ENCODE assay signal across 8 mouse cellular contexts in genomic region chr3:89131816-89132215, GRCm38 (mm10). TPM values are rescaled to one million over a fixed set of nuclear protein-coding genes. Genes with fewer than 3 reads are reported as not detected.
DNase-seq lines count a peak whose midpoint lies in the region; ATAC-seq lines count a peak whose summit lies in the region.

No protein-coding gene starts in this region.

- intact Hi-C loops in left cerebral cortex, postnatal 36 days (cut with DNase I) = no loop called here

- peak; percentile 56 for DNase-seq in layer of hippocampus, adult 11-12 months (ENCODE audit: low spot score)
- no peak for DNase-seq in layer of hippocampus, postnatal 10 days (ENCODE audit: low spot score in 2 of 2)
- DNase-seq in left cerebral cortex, postnatal 36 days (ENCODE audit: low spot score in 2 of 2) = peak; percentile 57 to 65
- peak; percentile 71 to 86 for DNase-seq in right cerebral cortex, postnatal 10 days (ENCODE audit: low spot score in 2 of 2)
- DNase-seq in spleen, postnatal 14 days (ENCODE audit: low spot score in 2 of 2) = no peak
- no peak for DNase-seq in kidney, postnatal 10 days
- DNase-seq in kidney, adult 8-10 months = no peak

- peak; percentile 92 for ATAC-seq in frontal cortex, adult (ENCODE audit: low TSS enrichment)

RNA-seq across cellular contexts. Expression of gene Pklr, which starts 4.1 kb away (rescaled TPM):
- under 1 TPM; 0.22 to 0.48 TPM for total RNA-seq in layer of hippocampus, postnatal 10 days (2021)
- not detected for total RNA-seq in left cerebral cortex, postnatal 36 days (2021)

RNA-seq across cellular contexts. Expression of gene Hcn3, which starts 28.2 kb away (rescaled TPM):
- total RNA-seq in layer of hippocampus, postnatal 10 days (2021) = 10 to 100 TPM; 30.9 to 35.1 TPM
- 10 to 100 TPM; 12.9 to 19.1 TPM for total RNA-seq in left cerebral cortex, postnatal 36 days (2021)

RNA-seq across cellular contexts. Expression of gene Fdps, which starts 30.1 kb away (rescaled TPM):
- 100 to 1,000 TPM; 159 to 162 TPM for total RNA-seq in layer of hippocampus, postnatal 10 days (2021)
- 10 to 100 TPM; 79.8 to 94.6 TPM for total RNA-seq in left cerebral cortex, postnatal 36 days (2021)

RNA-seq across cellular contexts. Expression of gene Gm43738, which starts 30.9 kb away (rescaled TPM):
- total RNA-seq in layer of hippocampus, postnatal 10 days (2021) = under 1 TPM in 1 of 2 experiments, not detected in 1; 0.18 TPM
- total RNA-seq in left cerebral cortex, postnatal 36 days (2021) = under 1 TPM; 0.15 to 0.43 TPM

RNA-seq across cellular contexts. Expression of gene Clk2, which starts 32.8 kb away (rescaled TPM):
- total RNA-seq in layer of hippocampus, postnatal 10 days (2021) = 10 to 100 TPM; 52.0 to 55.9 TPM
- 10 to 100 TPM; 36.8 to 52.2 TPM for total RNA-seq in left cerebral cortex, postnatal 36 days (2021)

Comparison
In these comparisons a context has a peak if more than half of its experiments do, and no peak if none do; other contexts are left out.
1. DNase-seq: peak in layer of hippocampus, adult 11-12 months (single experiment), left cerebral cortex, postnatal 36 days (2 of 2) and right cerebral cortex, postnatal 10 days (2 of 2); none in layer of hippocampus, postnatal 10 days (0 of 2), spleen, postnatal 14 days (0 of 2), kidney, postnatal 10 days (single experiment) and kidney, adult 8-10 months (0 of 2).